Mouse (Mus musculus) liver, postnatal 0 days (tissue): Measurements from ENCODE around the gene Gpr108.

Source experiments
- CTCF ChIP-seq: sonication (generic); IDR thresholded peaks from 2 replicates; pipeline ENCODE4 v1.5.1; 2016; ENCODE audit warnings: antibody characterized with exemption, low read depth
- EP300 ChIP-seq: IDR thresholded peaks from 2 replicates; pipeline ENCODE4 v1.6.1; 2016; ENCODE audit warnings: antibody characterized with exemption, low read depth, mild to moderate bottlenecking

GRCm38 (mm10) chr17:57264164-57264563 is 15.9 kb upstream of the Gpr108 start:
- TF ChIP-seq EP300 (no peak), CTCF (no peak)
